Mouse (Mus musculus): Measurements from ENCODE around the gene Psmd12.

DNA sequence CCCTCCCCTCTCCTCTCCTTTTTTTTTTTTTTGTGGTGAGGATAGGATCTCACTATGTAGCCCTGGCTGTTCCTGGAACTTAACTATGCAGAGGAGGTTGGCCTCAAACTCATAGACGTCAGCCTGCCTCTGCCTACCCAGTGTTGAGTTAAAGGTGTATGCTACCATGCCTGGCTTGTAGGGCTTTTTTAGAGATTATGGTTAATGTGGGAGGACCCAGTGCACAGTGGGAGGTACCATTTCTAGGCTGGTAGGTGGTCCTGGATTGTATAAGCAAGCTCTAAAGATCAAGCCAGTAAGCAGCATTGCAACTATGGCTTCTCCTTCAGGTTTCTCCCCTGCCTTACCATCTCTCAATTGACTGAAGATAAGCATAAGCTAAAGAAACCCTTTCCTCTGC, 61.1 kb downstream of the Psmd12 start:
- TF ChIP-seq CTCF (conservative IDR thresholded peaks at IDR 0.05; ENCODE audit: low read length) (no peak), POU5F1 (IDR thresholded peaks at IDR 0.05; ENCODE audit: borderline replicate concordance, low read length) (no peak), NANOG (IDR thresholded peaks at IDR 0.05; ENCODE audit: borderline replicate concordance, low read length) (no peak)

All from E14TG2a.4 (cell line).